Mouse (Mus musculus): ENCODE results near the gene Slc46a3. TPM values are rescaled to one million over a fixed set of nuclear protein-coding genes. Genes with fewer than 3 reads are reported as not detected.

Slc46a3 gene
- polyA plus RNA-seq (2012; rRNA removed) = 4.5 and 6.5 TPM in 2 replicates

GRCm38 (mm10) chr5:147894455-147895076 is at the start of gene Slc46a3:
Slc46a3 (minus strand) TSS chr5:147894815.
- no peak for TF ChIP-seq POLR2A (IDR thresholded peaks at IDR 0.05; ENCODE audit: borderline replicate concordance, extremely low read depth, insufficient read depth, insufficient read length, poor library complexity, severe bottlenecking)
- peak; percentile 45; the same call in 1 of the 2 replicates for TF ChIP-seq CTCF (IDR thresholded peaks at IDR 0.05; ENCODE audit: borderline replicate concordance, extremely low read depth, insufficient read depth, insufficient read length)
- DNase-seq (ENCODE audit: low read depth) = peak; percentile 97

- TF ChIP-seq POLR2A (IDR thresholded peaks at IDR 0.05; ENCODE audit: borderline replicate concordance, extremely low read depth, insufficient read depth, insufficient read length, poor library complexity, severe bottlenecking) (no peak), CTCF (IDR thresholded peaks at IDR 0.05; ENCODE audit: borderline replicate concordance, extremely low read depth, insufficient read depth, insufficient read length) (no peak)
- peak; percentile 28 for DNase-seq (ENCODE audit: low read depth)
Observed at GRCm38 (mm10) chr5:147939226-147939625, 44.6 kb upstream of the Slc46a3 start.

GRCm38 (mm10) chr5:147935096-147935495 is 40.5 kb upstream of the Slc46a3 start:
- no peak for DNase-seq (ENCODE audit: low read depth)
- no peak for TF ChIP-seq POLR2A (IDR thresholded peaks at IDR 0.05; ENCODE audit: borderline replicate concordance, extremely low read depth, insufficient read depth, insufficient read length, poor library complexity, severe bottlenecking)
- no peak for TF ChIP-seq CTCF (IDR thresholded peaks at IDR 0.05; ENCODE audit: borderline replicate concordance, extremely low read depth, insufficient read depth, insufficient read length)

GRCm38 (mm10) chr5:147928668-147929497 is 34.3 kb upstream of the Slc46a3 start:
- DNase-seq (ENCODE audit: low read depth) = no peak
- TF ChIP-seq POLR2A (IDR thresholded peaks at IDR 0.05; ENCODE audit: borderline replicate concordance, extremely low read depth, insufficient read depth, insufficient read length, poor library complexity, severe bottlenecking) = no peak
- TF ChIP-seq CTCF (IDR thresholded peaks at IDR 0.05; ENCODE audit: borderline replicate concordance, extremely low read depth, insufficient read depth, insufficient read length) = peak; percentile 13; the same call in 1 of the 2 replicates

- DNase-seq (ENCODE audit: low read depth) = peak; percentile 19
- TF ChIP-seq CTCF (IDR thresholded peaks at IDR 0.05; ENCODE audit: borderline replicate concordance, extremely low read depth, insufficient read depth, insufficient read length) = peak; percentile 63
- no peak for TF ChIP-seq POLR2A (IDR thresholded peaks at IDR 0.05; ENCODE audit: borderline replicate concordance, extremely low read depth, insufficient read depth, insufficient read length, poor library complexity, severe bottlenecking)
Observed at GRCm38 (mm10) chr5:147925935-147926604, 31.5 kb upstream of the Slc46a3 start.

- TF ChIP-seq CTCF (IDR thresholded peaks at IDR 0.05; ENCODE audit: borderline replicate concordance, extremely low read depth, insufficient read depth, insufficient read length) = no peak
- no peak for TF ChIP-seq POLR2A (IDR thresholded peaks at IDR 0.05; ENCODE audit: borderline replicate concordance, extremely low read depth, insufficient read depth, insufficient read length, poor library complexity, severe bottlenecking)
- no peak for DNase-seq (ENCODE audit: low read depth)
Observed at GRCm38 (mm10) chr5:147924621-147925020, 30.0 kb upstream of the Slc46a3 start.

- no peak for DNase-seq (ENCODE audit: low read depth)
- TF ChIP-seq POLR2A (IDR thresholded peaks at IDR 0.05; ENCODE audit: borderline replicate concordance, extremely low read depth, insufficient read depth, insufficient read length, poor library complexity, severe bottlenecking) = no peak
- TF ChIP-seq CTCF (IDR thresholded peaks at IDR 0.05; ENCODE audit: borderline replicate concordance, extremely low read depth, insufficient read depth, insufficient read length) = no peak
Observed at GRCm38 (mm10) chr5:147918044-147918846, 23.6 kb upstream of the Slc46a3 start.

- DNase-seq (ENCODE audit: low read depth) = no peak
- no peak for TF ChIP-seq CTCF (IDR thresholded peaks at IDR 0.05; ENCODE audit: borderline replicate concordance, extremely low read depth, insufficient read depth, insufficient read length)
- TF ChIP-seq POLR2A (IDR thresholded peaks at IDR 0.05; ENCODE audit: borderline replicate concordance, extremely low read depth, insufficient read depth, insufficient read length, poor library complexity, severe bottlenecking) = no peak
Observed at GRCm38 (mm10) chr5:147916171-147916570, 21.6 kb upstream of the Slc46a3 start.

GRCm38 (mm10) chr5:147915038-147915566 is 20.5 kb upstream of the Slc46a3 start:
- DNase-seq (ENCODE audit: low read depth) = no peak
- TF ChIP-seq CTCF (IDR thresholded peaks at IDR 0.05; ENCODE audit: borderline replicate concordance, extremely low read depth, insufficient read depth, insufficient read length) (no peak), POLR2A (IDR thresholded peaks at IDR 0.05; ENCODE audit: borderline replicate concordance, extremely low read depth, insufficient read depth, insufficient read length, poor library complexity, severe bottlenecking) (no peak)

- TF ChIP-seq POLR2A (IDR thresholded peaks at IDR 0.05; ENCODE audit: borderline replicate concordance, extremely low read depth, insufficient read depth, insufficient read length, poor library complexity, severe bottlenecking) (no peak), CTCF (IDR thresholded peaks at IDR 0.05; ENCODE audit: borderline replicate concordance, extremely low read depth, insufficient read depth, insufficient read length) (no peak)
- DNase-seq (ENCODE audit: low read depth) = no peak
Observed at GRCm38 (mm10) chr5:147913241-147913842, 18.7 kb upstream of the Slc46a3 start.

Measured in brain, embryonic 14.5 days (tissue).